Mouse (Mus musculus): ENCODE measurements at regions not wholly inside any gene's neighbourhood (a gene's known extent, or its start where the extent isn't known, plus 50 kb on each side); places are given as distances from the start of the nearest gene placed in this dataset.

DNA sequence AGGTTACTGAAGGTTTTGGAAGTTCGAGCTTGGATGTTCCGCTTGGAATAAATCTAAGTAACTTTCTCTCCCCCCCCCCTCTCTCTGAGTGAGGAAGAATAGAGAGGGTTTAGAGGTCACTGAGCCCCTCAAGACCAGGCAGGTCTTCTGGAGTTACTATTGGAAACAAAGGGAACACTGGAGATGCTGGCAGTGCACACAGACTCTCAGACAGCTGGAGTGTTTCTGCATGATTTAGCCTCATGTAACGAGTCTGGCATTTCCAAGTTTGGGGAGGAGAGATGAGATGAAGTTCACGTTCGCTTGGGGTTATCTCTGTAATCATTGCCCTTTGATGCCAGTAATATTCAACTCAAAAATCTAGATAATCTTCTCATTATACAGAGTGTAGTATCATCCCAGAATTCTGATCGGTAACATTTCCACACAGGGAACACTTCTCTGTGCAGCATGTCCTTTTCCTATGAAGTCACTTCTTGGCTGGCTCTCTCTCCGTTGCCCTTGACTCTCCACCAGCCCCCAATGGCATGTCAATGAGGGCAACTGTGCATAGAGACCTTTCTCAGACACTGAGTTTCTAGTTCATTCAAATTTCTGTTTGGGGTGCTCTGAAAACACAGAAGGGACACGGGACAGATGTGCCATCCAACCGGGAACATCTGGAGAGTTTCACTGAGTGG is 351.0 kb upstream of the Id4 start:
- TF ChIP-seq CTCF (IDR thresholded peaks at IDR 0.05; ENCODE audit: insufficient read depth, low read length): no peak
- TF ChIP-seq POLR2A (IDR thresholded peaks at IDR 0.05; ENCODE audit: borderline replicate concordance, extremely low read depth, low read depth, low read length): no peak
